Mouse (Mus musculus) kidney, adult 2 months (tissue): ENCODE measurements around the gene Nt5m. TPM values are rescaled to one million over a fixed set of nuclear protein-coding genes. Genes with fewer than 3 reads are reported as not detected.
A peak's percentile ranks its signal among the peaks of the same experiment; 100 is the strongest.

Source experiments
- DNase-seq: peaks from one replicate; pipeline ENCODE4 v3.0.0; 2021
- H3K27ac ChIP-seq: fragments of 200-500 bp; 2 replicates; pipeline ENCODE4 v1.5.1; 2012; ENCODE audit warnings: low read depth, low read length, control low read depth, inconsistent platforms; ENCODE audit not compliant: insufficient read depth
- H3K27me3 ChIP-seq: fragments of 200-500 bp; replicated peaks from 2 replicates; pipeline ENCODE4 v1.6.1; 2012; ENCODE audit warnings: mild to moderate bottlenecking, moderate library complexity, low read length, inconsistent platforms; ENCODE audit not compliant: control insufficient read depth, insufficient read depth
- H3K36me3 ChIP-seq: fragments of 200-500 bp; 2 replicates; pipeline ENCODE4 v1.6.1; 2012; ENCODE audit warnings: mild to moderate bottlenecking, moderate library complexity, low read length, inconsistent platforms; ENCODE audit not compliant: control insufficient read depth, insufficient read depth
- H3K4me1 ChIP-seq: fragments of 200-500 bp; 2 replicates; pipeline ENCODE4 v1.6.1; 2011; ENCODE audit warnings: low read length; ENCODE audit not compliant: control insufficient read depth, insufficient read depth
- H3K4me3 ChIP-seq: fragments of 200-500 bp; 2 replicates; pipeline ENCODE4 v1.5.1; 2011; ENCODE audit warnings: mild to moderate bottlenecking, low read depth, low read length, control low read depth; ENCODE audit not compliant: insufficient read depth
- CTCF ChIP-seq: fragments of 200-500 bp; conservative IDR thresholded peaks from 2 replicates; pipeline ENCODE4 v1.5.1; 2011; ENCODE audit warnings: low read depth, mild to moderate bottlenecking, control low read depth, low read length, moderate library complexity, mixed read lengths; ENCODE audit not compliant: insufficient read depth, insufficient read length
- POLR2A ChIP-seq: fragments of 200-500 bp; IDR thresholded peaks from one replicate; pipeline ENCODE4 v1.6.1; 2011; ENCODE audit warnings: low read depth, low read length, control low read depth
- WGBS: fragments of 180-500 bp; shearing (Covaris S2); methylation state at CpG from one replicate; pipeline ENCODE4 v1.1.7; 2018; 5-methylcytosine and 5-hydroxymethylcytosine counted together
- polyA plus RNA-seq: library from polyadenylated mRNA; depleted of rRNA; stranded (reverse); fragments of >200 nt; gene quantifications from 2 replicates; pipeline ENCODE4 v1.2.3, GENCODE M21; 2012

The Nt5m gene
- polyA plus RNA-seq, 1 experiment = 39.3 TPM

GRCm38 (mm10) chr11:59839459-59840126, 346 bp downstream of the Nt5m start, which contains the start of gene Cops3:
Gene Cops3 (minus strand): TSS chr11:59839838.
- Histone ChIP-seq H3K27ac (peak within 1 kb of the TSS; percentile 91), H3K4me3 (peak within 1 kb of the TSS; percentile 90), H3K36me3 (no peaks in the 10 kb centered on the region), H3K27me3 (no peaks in the 10 kb centered on the region), H3K4me1 (peaks cover 4% of the 10 kb centered on the region; the same call in 1 of the 2 replicates)
- under 1% methylated on average over 43 of the region's 43 CpGs for WGBS
- TF ChIP-seq POLR2A (peak; percentile 30), CTCF (no peak)
- peak; percentile 99 for DNase-seq

GRCm38 (mm10) chr11:59846311-59846710, 7.1 kb downstream of the Nt5m start:
- Histone ChIP-seq H3K27me3 (no peaks in the 10 kb centered on the region), H3K4me3 (no peak overlapping the region), H3K4me1 (no peaks in the 10 kb centered on the region; the same call in 1 of the 2 replicates), H3K36me3 (no peaks in the 10 kb centered on the region), H3K27ac (no peak overlapping the region)
- TF ChIP-seq CTCF = no peak
- TF ChIP-seq POLR2A = no peak
- 98% methylated on average over 11 of the region's 11 CpGs for WGBS
- DNase-seq = no peak

GRCm38 (mm10) chr11:59847131-59847530, 7.9 kb downstream of the Nt5m start:
- peak; percentile 62 for DNase-seq

DNA sequence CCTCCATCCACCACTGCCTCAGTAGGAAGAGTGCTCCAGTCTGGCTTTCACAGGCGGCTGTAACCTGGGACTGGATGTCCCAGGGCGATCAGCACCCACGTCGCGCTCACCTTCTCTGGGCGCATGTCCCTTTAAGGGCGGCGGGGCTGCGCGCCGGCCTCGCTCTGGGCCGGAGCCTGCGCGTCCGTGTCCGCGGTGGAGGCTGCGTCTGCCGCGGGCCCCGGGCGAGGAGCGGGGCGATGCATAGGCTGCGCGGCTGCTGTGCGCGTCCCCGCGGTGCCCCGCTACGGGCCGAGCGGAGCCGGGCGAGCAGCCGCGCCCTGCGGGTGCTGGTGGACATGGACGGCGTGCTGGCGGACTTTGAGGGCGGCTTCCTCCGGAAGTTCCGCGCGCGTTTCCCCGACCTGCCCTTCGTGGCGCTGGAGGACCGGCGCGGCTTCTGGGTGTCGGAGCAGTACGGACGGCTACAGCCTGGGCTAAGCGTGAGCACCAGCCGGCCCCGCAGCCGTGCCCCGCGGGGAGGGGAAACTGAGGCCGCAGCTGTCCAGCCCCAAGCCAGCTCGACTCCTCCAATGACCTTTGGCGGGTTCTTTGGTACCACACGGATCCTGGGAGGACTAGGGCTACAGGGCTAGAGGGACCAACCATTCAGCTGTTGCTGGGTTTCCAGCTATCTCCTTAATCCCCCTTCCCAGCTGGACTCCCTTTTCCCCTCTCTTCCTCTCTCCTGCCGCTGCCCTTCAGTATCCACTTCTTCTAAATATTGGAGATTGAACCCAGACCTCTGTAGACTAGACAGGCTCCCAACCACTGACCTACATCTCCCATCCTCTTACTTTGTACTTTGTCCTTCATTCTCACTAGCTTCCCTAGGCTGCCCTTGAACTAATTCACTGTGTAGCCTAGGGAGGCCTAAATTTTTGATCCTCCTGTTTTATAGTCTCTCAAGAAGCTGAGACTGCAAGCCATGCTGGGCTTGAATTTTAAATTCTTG, 8.9 kb downstream of the Nt5m start:
- under 1% methylated on average over 69 of the region's 69 CpGs for WGBS
- H3K36me3 ChIP-seq = no peaks in the 10 kb centered on the region
- peak; percentile 85 for DNase-seq
- peak overlapping the region; percentile 61 for H3K27ac ChIP-seq
- H3K4me1 ChIP-seq = no peaks in the 10 kb centered on the region; the same call in 1 of the 2 replicates
- H3K4me3 ChIP-seq = peak overlapping the region; percentile 70
- no peak for TF ChIP-seq POLR2A
- no peak for TF ChIP-seq CTCF
- no peaks in the 10 kb centered on the region for H3K27me3 ChIP-seq

More at GRCm38 (mm10) chr11:59847131-59847530, 7.9 kb downstream of the Nt5m start:
- H3K4me3 ChIP-seq = no peak overlapping the region
- no peak for TF ChIP-seq POLR2A
- TF ChIP-seq CTCF = peak; percentile 73
- H3K27me3 ChIP-seq = no peaks in the 10 kb centered on the region
- WGBS = 6% methylated on average over 2 of the region's 2 CpGs
- H3K4me1 ChIP-seq = no peaks in the 10 kb centered on the region; the same call in 1 of the 2 replicates
- H3K27ac ChIP-seq = no peak overlapping the region
- H3K36me3 ChIP-seq = no peaks in the 10 kb centered on the region

DNA sequence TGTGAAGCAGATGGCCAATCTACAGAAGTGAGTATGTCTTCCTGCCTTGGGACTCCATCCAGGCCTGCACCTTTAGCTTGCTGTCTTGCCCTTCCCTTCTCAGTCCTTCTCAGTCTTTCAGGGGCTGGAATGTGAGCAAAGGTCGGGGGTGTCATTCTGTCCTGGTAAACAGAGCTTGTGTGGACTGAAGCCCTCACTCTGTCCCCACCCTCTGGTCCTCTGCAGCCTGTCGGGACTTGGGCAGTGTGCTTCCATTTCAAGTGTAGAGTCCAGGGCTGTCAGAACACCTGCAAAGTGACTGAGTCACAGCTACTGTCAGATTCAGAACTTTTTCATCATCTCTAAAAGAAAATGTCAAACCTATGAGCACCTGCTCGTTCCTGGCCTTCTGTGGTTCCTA, 13.6 kb downstream of the Nt5m start:
- Histone ChIP-seq H3K4me1 (no peaks in the 10 kb centered on the region; the same call in 1 of the 2 replicates), H3K36me3 (no peaks in the 10 kb centered on the region), H3K27me3 (no peaks in the 10 kb centered on the region), H3K4me3 (no peak overlapping the region), H3K27ac (no peak overlapping the region)
- 55% methylated on average over 3 of the region's 3 CpGs for WGBS
- DNase-seq = no peak
- TF ChIP-seq CTCF = no peak
- TF ChIP-seq POLR2A = no peak

DNA sequence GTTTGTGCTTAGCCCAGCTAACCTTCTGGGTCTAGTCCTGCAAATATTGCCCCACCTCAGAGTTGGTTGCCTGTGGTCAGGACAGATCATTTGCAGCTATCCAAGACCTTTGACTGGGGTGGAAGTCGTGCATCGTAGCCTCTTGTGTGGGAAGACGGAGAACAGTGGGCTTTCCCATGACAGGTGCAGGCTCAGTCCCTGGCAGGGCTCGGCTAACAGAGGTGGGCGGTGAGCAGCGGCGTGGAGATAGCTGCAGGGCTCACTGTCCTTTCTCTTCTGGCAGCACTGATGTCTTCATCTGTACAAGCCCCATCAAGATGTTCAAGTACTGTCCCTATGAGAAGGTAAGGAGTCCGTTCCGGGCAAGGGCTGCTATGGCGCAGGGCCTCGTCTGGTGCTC, 21.2 kb downstream of the Nt5m start:
- no peak for TF ChIP-seq CTCF
- TF ChIP-seq POLR2A = no peak
- H3K36me3 ChIP-seq = no peaks in the 10 kb centered on the region
- WGBS = 88% methylated on average over 11 of the region's 11 CpGs
- no peaks in the 10 kb centered on the region for H3K4me1 ChIP-seq
- H3K4me3 ChIP-seq = no peak overlapping the region
- H3K27me3 ChIP-seq = no peaks in the 10 kb centered on the region
- no peak overlapping the region for H3K27ac ChIP-seq
- no peak for DNase-seq

GRCm38 (mm10) chr11:59864316-59864715, 25.1 kb downstream of the Nt5m start:
- DNase-seq = no peak
- no peak overlapping the region for H3K4me3 ChIP-seq
- H3K27me3 ChIP-seq = no peaks in the 10 kb centered on the region
- no peaks in the 10 kb centered on the region for H3K4me1 ChIP-seq
- H3K27ac ChIP-seq = no peak overlapping the region
- TF ChIP-seq CTCF (no peak), POLR2A (no peak)
- no peaks in the 10 kb centered on the region for H3K36me3 ChIP-seq
- 89% methylated on average over 6 of the region's 6 CpGs for WGBS
